Mouse (Mus musculus) limb, embryonic 14.5 days (tissue): ENCODE results near the gene Cdk5rap2. TPM values are rescaled to one million over a fixed set of nuclear protein-coding genes. Genes with fewer than 3 reads are reported as not detected.

Experiments
- ATAC-seq: fragments of 200-750 bp; cut with Nextera tagmentation; 2 replicates; pipeline ENCODE4 v1.8.0; 2017; ENCODE audit warnings: low read depth, moderate number of reproducible peaks, moderate TSS enrichment; ENCODE audit not compliant: low FRiP score
- DNase-seq: peaks from one replicate; pipeline ENCODE4 v3.0.0-alpha.2; 2015; ENCODE audit warnings: low spot score
- H3K27ac ChIP-seq: fragments of 300-500 bp; sonication (generic); replicated peaks from 2 replicates; pipeline ENCODE4 v1.5.1; 2014; ENCODE audit warnings: low read depth, mild to moderate bottlenecking, low read length, moderate library complexity, mixed read lengths
- H3K27me3 ChIP-seq: fragments of 300-500 bp; sonication (generic); 2 replicates; pipeline ENCODE4 v1.6.1; 2014; ENCODE audit warnings: low read length, mixed read lengths; ENCODE audit not compliant: control insufficient read depth, insufficient read depth
- H3K36me3 ChIP-seq: fragments of 300-500 bp; sonication (generic); 2 replicates; pipeline ENCODE4 v1.6.1; 2014; ENCODE audit warnings: mild to moderate bottlenecking, low read length, moderate library complexity, mixed read lengths; ENCODE audit not compliant: control insufficient read depth, insufficient read depth
- H3K4me1 ChIP-seq: fragments of 300-500 bp; sonication (generic); 2 replicates; pipeline ENCODE4 v1.6.1; 2014; ENCODE audit warnings: antibody characterized with exemption, low read length, mixed read lengths; ENCODE audit not compliant: control insufficient read depth, insufficient read depth
- H3K4me2 ChIP-seq: fragments of 300-500 bp; sonication (generic); replicated peaks from 2 replicates; pipeline ENCODE4 v1.6.1; 2014; ENCODE audit warnings: low read depth, mild to moderate bottlenecking, low read length, moderate library complexity; ENCODE audit not compliant: severe bottlenecking
- H3K4me3 ChIP-seq: fragments of 300-500 bp; sonication (generic); replicated peaks from 2 replicates; pipeline ENCODE4 v1.5.1; 2014; ENCODE audit warnings: low read length
- H3K9ac ChIP-seq: fragments of 300-500 bp; sonication (generic); 2 replicates; pipeline ENCODE4 v1.6.1; 2014; ENCODE audit warnings: mild to moderate bottlenecking, low read depth, low read length, moderate library complexity; ENCODE audit not compliant: severe bottlenecking
- H3K9me3 ChIP-seq: fragments of 300-500 bp; sonication (generic); 2 replicates; pipeline ENCODE4 v1.6.1; 2016; ENCODE audit warnings: low read length; ENCODE audit not compliant: control insufficient read depth
- POLR2A ChIP-seq: fragments of 200-500 bp; IDR thresholded peaks from 2 replicates; pipeline ENCODE4 v1.8.0; 2012; ENCODE audit warnings: inconsistent platforms, mild to moderate bottlenecking, moderate library complexity, borderline replicate concordance; ENCODE audit not compliant: insufficient read depth, insufficient read length; ENCODE audit errors: extremely low read depth
- WGBS: fragments of 180-500 bp; shearing (Covaris S2); extraction: QIAGEN DNeasy Blood & Tissue Kit; methylation state at CpG from one replicate; pipeline ENCODE4 v1.1.7; 2014; 5-methylcytosine and 5-hydroxymethylcytosine counted together
- polyA plus RNA-seq, 2 experiments: library from polyadenylated mRNA; depleted of rRNA in 1 of 2; stranded (reverse) in 1 of 2; unstranded in 1 of 2; fragments of >200 nt; fragmentation: Nextera tagmentation in 1 of 2; extraction: Ambion mirVana in 1 of 2; gene quantifications; 2 replicates each; pipeline versions ENCODE4 v1.2.1 to v1.2.3; 2012 to 2014

Gene Cdk5rap2
- polyA plus RNA-seq, 2 experiments = 18.7 to 19.2 TPM

DNA sequence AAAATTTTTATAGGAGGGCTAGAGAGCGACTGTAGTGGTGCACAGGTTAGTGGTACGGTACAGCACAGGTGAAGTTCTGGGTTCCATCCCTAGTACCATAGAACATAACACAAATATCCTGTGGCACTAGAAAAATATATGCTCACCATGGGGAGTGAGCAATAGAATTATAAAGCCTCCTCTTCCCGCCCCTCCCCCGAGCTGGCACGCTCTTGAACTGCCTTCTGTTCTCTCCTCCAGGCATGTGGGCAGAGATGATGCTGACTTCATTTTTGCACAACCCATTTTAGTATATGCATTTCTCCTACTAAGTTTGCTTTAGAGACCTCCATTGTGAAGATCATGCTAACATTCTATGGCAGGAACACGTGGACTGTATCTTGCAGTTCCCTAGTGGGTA is 152.0 kb downstream of the Cdk5rap2 start:
- ATAC-seq (no peak), DNase-seq (no peak)
- no peaks in the 10 kb centered on the region for H3K9me3 ChIP-seq
- 90% methylated on average over 6 of the region's 6 CpGs for WGBS
- H3K4me1 ChIP-seq = no peaks in the 10 kb centered on the region
- H3K27ac ChIP-seq = no peak overlapping the region
- H3K27me3 ChIP-seq = no peaks in the 10 kb centered on the region
- H3K36me3 ChIP-seq = peaks cover 51% of the 10 kb centered on the region
- H3K4me3 ChIP-seq = no peak overlapping the region
- no peak overlapping the region for H3K4me2 ChIP-seq
- H3K9ac ChIP-seq = no peak overlapping the region
- no peak for TF ChIP-seq POLR2A

DNA sequence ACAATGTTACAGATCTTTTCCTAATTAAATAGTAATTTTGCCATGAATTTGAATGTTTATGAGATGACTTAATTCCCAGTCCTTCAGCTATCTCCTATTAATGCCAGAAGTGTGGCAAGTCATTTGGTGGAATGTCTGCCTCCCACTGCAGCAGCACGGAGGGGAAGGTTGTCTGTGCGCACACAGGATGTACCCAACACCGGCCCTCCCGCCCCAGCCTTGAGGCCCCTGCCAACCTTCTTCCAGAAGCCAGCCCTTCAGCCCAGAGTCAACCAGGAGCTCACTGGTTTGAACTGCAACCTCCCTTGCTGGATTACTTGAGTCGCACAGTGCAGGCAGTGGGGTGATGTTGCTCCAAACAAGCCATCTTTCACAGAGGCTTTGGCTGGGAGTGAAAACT is 158.5 kb downstream of the Cdk5rap2 start:
- H3K4me1 ChIP-seq = no peaks in the 10 kb centered on the region
- no peak for TF ChIP-seq POLR2A
- 81% methylated on average over 5 of the region's 5 CpGs for WGBS
- no peak overlapping the region for H3K4me3 ChIP-seq
- DNase-seq = no peak
- no peak overlapping the region for H3K4me2 ChIP-seq
- H3K27me3 ChIP-seq = no peaks in the 10 kb centered on the region
- H3K27ac ChIP-seq = no peak overlapping the region
- H3K9me3 ChIP-seq = no peaks in the 10 kb centered on the region
- no peak overlapping the region for H3K9ac ChIP-seq
- ATAC-seq = no peak
- H3K36me3 ChIP-seq = peaks cover 40% of the 10 kb centered on the region

DNA sequence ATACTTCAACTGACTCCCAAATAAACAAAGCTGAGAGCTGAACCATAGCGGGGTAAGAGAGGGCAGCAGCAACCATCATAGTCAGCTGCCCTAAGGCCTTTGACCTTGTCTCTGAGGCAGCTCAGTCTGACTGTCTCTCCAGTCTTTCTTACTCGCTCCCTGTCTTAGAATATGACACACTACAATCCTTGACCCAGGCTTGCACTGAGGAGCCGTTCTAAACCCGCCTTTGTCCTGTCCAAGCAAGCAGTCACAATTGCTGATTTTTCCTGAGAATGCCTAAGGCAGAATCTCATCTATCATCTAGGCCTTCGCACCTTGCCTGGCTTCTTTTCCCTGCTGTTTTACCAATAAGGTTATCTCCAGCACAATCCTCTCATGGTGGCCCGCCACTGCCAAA is 164.5 kb downstream of the Cdk5rap2 start:
- H3K9ac ChIP-seq = no peak overlapping the region
- H3K4me2 ChIP-seq = no peak overlapping the region
- H3K27me3 ChIP-seq = no peaks in the 10 kb centered on the region
- no peak for ATAC-seq
- TF ChIP-seq POLR2A = no peak
- no peaks in the 10 kb centered on the region for H3K4me1 ChIP-seq
- no peak overlapping the region for H3K4me3 ChIP-seq
- WGBS = 70% methylated on average over 6 of the region's 6 CpGs
- H3K9me3 ChIP-seq = no peaks in the 10 kb centered on the region
- no peak for DNase-seq
- H3K36me3 ChIP-seq = peaks cover 67% of the 10 kb centered on the region
- H3K27ac ChIP-seq = no peak overlapping the region

DNA sequence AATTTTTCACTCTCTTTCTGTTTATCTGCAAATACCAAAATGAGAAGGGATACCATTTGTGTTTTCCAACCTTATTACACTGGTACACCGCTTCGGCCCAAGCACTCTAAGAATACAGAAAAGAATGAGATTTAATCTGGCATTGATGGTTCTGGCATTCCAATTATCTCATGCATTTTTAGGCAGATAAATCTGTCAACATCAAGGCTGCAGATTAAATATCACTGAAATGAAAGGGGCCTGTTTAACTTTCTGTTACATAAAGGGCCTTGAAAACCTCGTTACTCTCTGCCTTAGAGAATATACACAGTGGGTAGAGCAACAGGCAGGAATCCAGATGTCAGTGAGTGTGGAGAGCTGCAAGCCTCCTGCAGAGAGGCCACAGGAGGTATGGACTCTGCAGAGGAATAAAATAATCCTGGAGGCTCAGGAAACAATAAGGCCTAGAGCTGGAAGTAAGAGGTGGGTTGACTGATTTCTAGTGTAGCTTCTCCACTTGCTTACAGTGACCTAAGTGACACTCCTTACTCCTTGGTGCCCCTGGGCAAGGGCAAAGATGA is 166.6 kb downstream of the Cdk5rap2 start:
- Histone ChIP-seq H3K9me3 (no peaks in the 10 kb centered on the region), H3K4me3 (no peak overlapping the region), H3K36me3 (peaks cover 72% of the 10 kb centered on the region), H3K4me2 (no peak overlapping the region), H3K9ac (no peak overlapping the region), H3K27ac (no peak overlapping the region), H3K27me3 (no peaks in the 10 kb centered on the region), H3K4me1 (no peaks in the 10 kb centered on the region)
- DNase-seq (no peak), ATAC-seq (no peak)
- no peak for TF ChIP-seq POLR2A
- 48% methylated on average over 3 of the region's 3 CpGs for WGBS

DNA sequence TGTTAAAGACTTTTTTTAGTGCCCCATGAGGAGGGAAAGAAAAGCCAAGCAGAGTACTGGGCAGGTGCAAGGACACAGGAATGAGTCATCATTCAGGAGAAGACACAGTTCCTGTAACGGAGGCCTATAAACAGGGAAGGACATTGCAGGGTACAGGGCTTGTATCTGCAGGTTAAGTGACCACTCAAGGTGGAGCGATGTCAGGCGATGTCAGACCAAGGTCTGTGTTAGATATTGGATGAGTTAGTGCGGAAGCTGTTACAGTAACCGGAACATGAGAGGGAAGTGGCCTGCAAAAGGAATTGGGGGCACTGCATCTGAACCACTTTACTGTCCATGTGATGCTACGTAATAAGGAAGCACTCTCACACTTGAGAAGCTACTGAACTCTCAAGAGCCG is 170.5 kb downstream of the Cdk5rap2 start:
- Histone ChIP-seq H3K27ac (no peak overlapping the region), H3K4me1 (no peaks in the 10 kb centered on the region), H3K4me3 (no peak overlapping the region), H3K27me3 (no peaks in the 10 kb centered on the region), H3K4me2 (no peak overlapping the region), H3K9ac (no peak overlapping the region), H3K9me3 (no peaks in the 10 kb centered on the region), H3K36me3 (peaks cover 85% of the 10 kb centered on the region)
- no peak for DNase-seq
- no peak for ATAC-seq
- 94% methylated on average over 7 of the region's 7 CpGs for WGBS
- TF ChIP-seq POLR2A = no peak

DNA sequence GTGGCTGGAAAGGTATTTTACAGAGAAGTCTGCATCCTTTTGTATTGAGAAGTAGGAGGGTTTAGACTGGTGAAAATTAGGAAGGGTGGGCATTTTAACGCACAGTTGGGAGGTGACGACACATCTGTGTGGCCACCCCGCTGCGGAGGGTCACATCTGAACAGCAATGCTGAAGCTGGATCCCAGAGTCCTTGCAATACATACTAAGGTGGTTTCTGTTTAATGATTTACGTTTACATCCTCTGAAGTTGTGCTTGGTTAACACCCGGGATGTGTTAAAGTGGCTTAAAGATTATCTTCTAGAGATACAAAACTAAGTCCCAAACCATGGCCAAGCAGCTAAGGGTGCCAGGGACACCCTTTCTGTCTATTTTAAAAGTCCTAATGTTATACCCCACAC is 171.4 kb downstream of the Cdk5rap2 start:
- H3K27ac ChIP-seq = no peak overlapping the region
- DNase-seq (no peak), ATAC-seq (no peak)
- no peak overlapping the region for H3K4me2 ChIP-seq
- H3K4me3 ChIP-seq = no peak overlapping the region
- H3K36me3 ChIP-seq = peaks cover 85% of the 10 kb centered on the region
- TF ChIP-seq POLR2A = no peak
- no peaks in the 10 kb centered on the region for H3K9me3 ChIP-seq
- no peaks in the 10 kb centered on the region for H3K27me3 ChIP-seq
- H3K9ac ChIP-seq = no peak overlapping the region
- no peaks in the 10 kb centered on the region for H3K4me1 ChIP-seq
- WGBS = 98% methylated on average over 6 of the region's 6 CpGs
